Mouse (Mus musculus): ENCODE measurements around the gene Gm20388.

GRCm38 (mm10) chr8:120382436-120383203 lies 472.0 kb downstream of the Gm20388 start:
- no peak for TF ChIP-seq HCFC1 (IDR thresholded peaks at IDR 0.05; ENCODE audit: borderline replicate concordance, insufficient read depth, low read length)
- TF ChIP-seq ZNF384 (IDR thresholded peaks at IDR 0.05; ENCODE audit: low read depth, low read length), result no peak
